Mouse (Mus musculus) liver, adult 2 months (tissue): ENCODE data around the gene Cntnap5c. TPM values are rescaled to one million over a fixed set of nuclear protein-coding genes. Genes with fewer than 3 reads are reported as not detected.
A peak's percentile ranks its signal among the peaks of the same experiment; 100 is the strongest.

ENCODE experiments used
- DNase-seq: peaks from one replicate; pipeline ENCODE4 v3.0.0-alpha.2; 2011; ENCODE audit warnings: low read depth, low spot score; ENCODE audit errors: extremely low read depth
- H3K27ac ChIP-seq: fragments of 200-500 bp; replicated peaks from 2 replicates; pipeline ENCODE4 v1.5.1; 2012; ENCODE audit warnings: low read depth, mild to moderate bottlenecking, control low read depth, inconsistent platforms, low read length; ENCODE audit not compliant: insufficient read depth
- H3K27me3 ChIP-seq: fragments of 200-500 bp; 2 replicates; pipeline ENCODE4 v1.6.1; 2012; ENCODE audit warnings: mild to moderate bottlenecking, moderate library complexity, low read length, inconsistent platforms; ENCODE audit not compliant: control insufficient read depth, insufficient read depth
- H3K36me3 ChIP-seq: fragments of 200-500 bp; 2 replicates; pipeline ENCODE4 v1.6.1; 2012; ENCODE audit warnings: low read length, inconsistent platforms; ENCODE audit not compliant: control insufficient read depth, insufficient read depth
- H3K4me1 ChIP-seq: fragments of 200-500 bp; 2 replicates; pipeline ENCODE4 v1.6.1; 2011; ENCODE audit warnings: low read length; ENCODE audit not compliant: control insufficient read depth, insufficient read depth
- H3K4me3 ChIP-seq: fragments of 200-500 bp; 2 replicates; pipeline ENCODE4 v1.5.1; 2011; ENCODE audit warnings: low read depth, mild to moderate bottlenecking, control low read depth, low read length, moderate library complexity; ENCODE audit not compliant: insufficient read depth
- H3K79me2 ChIP-seq: fragments of 200-500 bp; 2 replicates; pipeline ENCODE4 v1.6.1; 2012; ENCODE audit warnings: inconsistent platforms, mild to moderate bottlenecking, low read length, moderate library complexity; ENCODE audit not compliant: control insufficient read depth, insufficient read depth
- H3K9ac ChIP-seq: fragments of 200-500 bp; 2 replicates; pipeline ENCODE4 v1.6.1; 2012; ENCODE audit warnings: low read depth, mild to moderate bottlenecking, control low read depth, inconsistent platforms, low read length
- CTCF ChIP-seq: fragments of 200-500 bp; IDR thresholded peaks from 2 replicates; pipeline ENCODE4 v1.5.1; 2011; ENCODE audit warnings: low read depth, low read length, control low read depth
- POLR2A ChIP-seq: fragments of 200-500 bp; IDR thresholded peaks from 2 replicates; pipeline ENCODE4 v1.6.1; 2011; ENCODE audit warnings: low read length, control low read depth; ENCODE audit not compliant: insufficient read depth; ENCODE audit errors: extremely low read depth
- WGBS: fragments of 180-500 bp; shearing (Covaris S2); methylation state at CpG from one replicate; pipeline ENCODE4 v1.1.7; 2018; 5-methylcytosine and 5-hydroxymethylcytosine counted together
- polyA plus RNA-seq: library from polyadenylated mRNA; depleted of rRNA; stranded (reverse); fragments of >200 nt; gene quantifications from 2 replicates; pipeline ENCODE4 v1.2.3, GENCODE M21; 2012
- total RNA-seq: library from RNA; depleted of rRNA; stranded (reverse); fragments of >200 nt; gene quantifications from 2 replicates; pipeline ENCODE4 v1.2.3, GENCODE M21; 2014

The Cntnap5c gene
- total and polyA plus RNA-seq, 2 experiments: not detected

DNA sequence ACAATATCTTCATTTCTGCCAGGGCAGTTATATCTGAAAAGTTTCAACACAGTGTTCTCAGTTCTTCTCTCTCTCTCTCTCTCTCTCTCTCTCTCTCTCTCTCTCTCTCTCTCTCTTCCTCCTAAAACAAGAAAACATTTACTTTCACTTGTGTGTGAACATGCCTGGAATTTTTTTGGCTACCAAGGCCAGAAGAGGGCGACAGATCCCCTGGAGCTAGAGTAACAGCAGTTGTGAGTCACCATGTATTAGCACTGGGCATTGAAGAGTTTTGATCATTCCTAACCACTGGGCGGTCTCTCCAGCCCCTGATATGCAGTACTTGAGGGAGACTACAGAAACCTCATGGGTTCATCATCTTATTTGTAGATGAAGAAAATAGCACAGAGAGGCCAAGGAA is 219.1 kb downstream of the Cntnap5c start:
- WGBS: 47% methylated on average over 2 of the region's 2 CpGs
- Histone ChIP-seq H3K27me3 (no peaks in the 10 kb centered on the region), H3K4me1 (no peaks in the 10 kb centered on the region), H3K36me3 (no peaks in the 10 kb centered on the region), H3K9ac (no peak overlapping the region), H3K4me3 (no peak overlapping the region), H3K79me2 (no peaks in the 10 kb centered on the region), H3K27ac (no peak overlapping the region)
- DNase-seq: peak; percentile 1
- no peak for TF ChIP-seq CTCF
- TF ChIP-seq POLR2A: no peak

DNA sequence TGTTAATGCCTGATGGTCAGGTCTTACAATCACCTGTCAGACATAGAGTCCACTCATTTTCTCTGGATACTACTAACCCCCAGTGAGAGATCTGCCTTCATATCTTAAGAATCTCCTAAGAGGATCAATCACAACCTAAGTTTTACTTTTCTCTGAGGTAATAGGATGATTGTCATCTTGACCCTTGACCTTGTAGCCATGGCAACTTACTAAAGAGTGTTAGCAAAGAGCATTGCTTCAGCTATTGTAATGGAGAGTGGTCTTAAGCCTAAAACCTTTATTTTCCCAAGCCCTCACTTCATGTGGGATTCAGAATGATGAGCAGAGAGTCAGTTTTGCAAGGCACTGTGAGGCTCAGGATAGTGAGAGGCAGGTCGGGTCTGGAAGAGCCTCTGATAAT is 227.1 kb downstream of the Cntnap5c start:
- WGBS: 51% methylated on average over 1 of the region's 1 CpGs
- no peak overlapping the region for H3K27ac ChIP-seq
- no peak overlapping the region for H3K9ac ChIP-seq
- H3K36me3 ChIP-seq: no peaks in the 10 kb centered on the region
- no peaks in the 10 kb centered on the region for H3K27me3 ChIP-seq
- no peaks in the 10 kb centered on the region for H3K4me1 ChIP-seq
- no peaks in the 10 kb centered on the region for H3K79me2 ChIP-seq
- no peak for DNase-seq
- TF ChIP-seq CTCF: no peak
- no peak for TF ChIP-seq POLR2A
- H3K4me3 ChIP-seq: no peak overlapping the region

DNA sequence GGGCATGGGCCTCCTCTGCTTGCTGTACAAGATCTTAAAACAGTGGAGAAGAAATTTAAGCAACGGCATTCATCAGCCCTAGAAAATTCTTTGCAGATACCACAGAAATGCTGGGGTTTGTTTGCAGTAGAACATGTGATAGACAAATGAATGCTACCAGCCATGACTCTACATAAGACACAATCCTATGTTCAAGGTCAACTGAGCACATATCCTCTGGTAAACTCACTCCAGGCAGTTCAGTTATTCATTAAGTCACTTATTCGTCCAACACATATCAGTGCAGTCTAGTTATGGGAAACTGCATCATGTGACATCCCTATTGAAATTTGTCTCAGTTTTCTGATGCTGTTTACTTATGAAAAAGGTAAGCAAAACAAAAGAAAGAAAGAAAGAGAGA is 229.7 kb downstream of the Cntnap5c start:
- no peaks in the 10 kb centered on the region for H3K27me3 ChIP-seq
- H3K79me2 ChIP-seq: no peaks in the 10 kb centered on the region
- H3K36me3 ChIP-seq: no peaks in the 10 kb centered on the region
- no peaks in the 10 kb centered on the region for H3K4me1 ChIP-seq
- no peak for DNase-seq
- H3K9ac ChIP-seq: no peak overlapping the region
- H3K4me3 ChIP-seq: no peak overlapping the region
- 68% methylated on average over 2 of the region's 2 CpGs for WGBS
- no peak overlapping the region for H3K27ac ChIP-seq
- TF ChIP-seq CTCF: no peak
- TF ChIP-seq POLR2A: no peak

DNA sequence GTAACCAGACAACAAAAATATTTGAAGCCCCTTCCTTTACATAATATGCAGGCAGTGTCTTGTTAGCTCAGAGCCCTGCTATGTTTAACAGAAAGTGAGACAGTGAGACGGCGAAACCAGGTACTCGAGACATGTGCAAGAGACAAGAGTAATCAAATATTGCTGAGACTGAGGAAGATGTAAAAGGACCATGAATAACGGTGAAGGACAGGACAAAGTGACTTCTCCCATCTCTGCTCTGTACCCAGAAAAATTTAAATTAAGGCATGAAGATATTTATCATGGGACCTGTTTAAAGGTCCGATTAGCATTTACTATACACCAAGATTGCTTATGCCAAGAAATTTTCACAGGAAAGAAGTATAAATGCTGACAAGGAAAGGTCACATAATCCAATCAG is 233.5 kb downstream of the Cntnap5c start:
- 81% methylated on average over 5 of the region's 5 CpGs for WGBS
- no peak for TF ChIP-seq CTCF
- no peak for TF ChIP-seq POLR2A
- Histone ChIP-seq H3K4me3 (no peak overlapping the region), H3K27me3 (no peaks in the 10 kb centered on the region), H3K79me2 (no peaks in the 10 kb centered on the region), H3K27ac (no peak overlapping the region), H3K36me3 (no peaks in the 10 kb centered on the region), H3K4me1 (no peaks in the 10 kb centered on the region), H3K9ac (no peak overlapping the region)
- no peak for DNase-seq

DNA sequence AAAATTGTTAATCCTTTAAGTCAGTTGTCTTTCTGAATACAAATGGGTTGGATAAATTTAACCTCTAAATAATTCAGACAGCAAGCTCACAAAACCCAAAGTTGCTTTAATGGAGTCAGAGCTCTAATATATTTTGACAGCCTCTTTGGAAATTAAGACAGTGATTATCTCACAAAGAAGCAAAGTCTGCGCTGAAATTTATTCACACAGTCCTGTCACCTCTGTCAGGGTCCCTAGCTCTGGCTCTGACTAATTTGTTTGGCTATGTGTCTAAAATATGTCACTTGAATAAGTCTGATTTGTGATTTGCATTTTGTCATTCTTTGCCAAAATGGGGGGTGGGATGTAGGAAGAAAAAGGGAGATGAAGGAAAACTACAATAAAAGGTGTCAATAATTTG is 234.0 kb downstream of the Cntnap5c start:
- Histone ChIP-seq H3K79me2 (no peaks in the 10 kb centered on the region), H3K9ac (no peak overlapping the region), H3K27me3 (no peaks in the 10 kb centered on the region), H3K36me3 (no peaks in the 10 kb centered on the region), H3K27ac (no peak overlapping the region), H3K4me1 (no peaks in the 10 kb centered on the region), H3K4me3 (no peak overlapping the region)
- no peak for TF ChIP-seq CTCF
- TF ChIP-seq POLR2A: no peak
- DNase-seq: no peak
- 68% methylated on average over 1 of the region's 1 CpGs for WGBS

DNA sequence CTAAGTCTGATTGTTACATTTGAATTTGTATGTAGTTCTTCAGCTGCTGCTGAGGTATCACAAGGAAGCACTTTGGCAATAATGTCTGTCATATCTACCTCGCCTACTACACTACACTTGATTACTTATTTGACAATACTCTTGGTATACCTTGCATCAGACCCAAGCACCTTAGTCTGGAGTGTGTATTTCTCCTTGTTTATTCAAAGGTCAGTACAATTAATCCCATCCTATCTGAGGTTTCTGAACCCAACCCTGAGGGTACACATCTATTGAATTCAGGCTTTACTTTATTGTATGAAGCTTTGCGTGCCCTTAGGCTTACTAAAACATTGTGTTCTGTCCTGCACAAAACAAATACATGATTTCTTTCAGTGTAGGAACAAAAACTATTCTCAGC is 235.1 kb downstream of the Cntnap5c start:
- no peak for DNase-seq
- no peaks in the 10 kb centered on the region for H3K79me2 ChIP-seq
- no peaks in the 10 kb centered on the region for H3K36me3 ChIP-seq
- H3K4me3 ChIP-seq: no peak overlapping the region
- no peak overlapping the region for H3K27ac ChIP-seq
- WGBS: 75% methylated on average over 2 of the region's 2 CpGs
- no peaks in the 10 kb centered on the region for H3K4me1 ChIP-seq
- H3K9ac ChIP-seq: no peak overlapping the region
- H3K27me3 ChIP-seq: no peaks in the 10 kb centered on the region
- TF ChIP-seq POLR2A (no peak), CTCF (no peak)
